Mouse (Mus musculus): Measurements from ENCODE around the gene Olfr521. TPM values are rescaled to one million over a fixed set of nuclear protein-coding genes. Genes with fewer than 3 reads are reported as not detected.
"Not testable (repeated sequence)": the region's sequence is repeated elsewhere in the genome, so short reads cannot be mapped to it uniquely, and the experiment has no call there.

Gene Olfr521
- not detected in 2 replicates for polyA plus RNA-seq (2014; fragmentation: Nextera tagmentation; extraction: Ambion mirVana)

DNA sequence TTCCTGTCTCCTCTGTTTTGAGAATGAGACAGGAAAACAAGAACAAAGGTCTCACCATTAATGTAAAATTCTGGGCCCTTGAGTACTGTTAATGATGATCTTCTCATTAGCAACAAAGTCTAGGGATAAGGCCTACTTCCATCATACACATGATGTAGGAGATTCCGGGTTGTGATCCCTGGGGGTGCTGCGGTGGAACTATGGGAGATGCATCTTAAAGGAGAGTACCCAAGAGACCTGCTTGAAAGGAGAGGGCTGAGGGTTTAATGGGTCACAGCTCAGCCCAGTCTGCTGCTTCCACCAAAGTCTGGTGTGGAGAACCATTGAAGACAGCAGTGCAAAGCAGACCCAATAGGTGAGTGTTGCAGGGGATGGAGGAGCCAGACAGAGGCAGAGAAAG lies at the start of gene Olfr521:
TSS of gene Olfr521 (plus strand) at position 301 of the 400 bp plus-strand sequence.
- DNase-seq (ENCODE audit: low spot score), result no peak
- H3K4me2 ChIP-seq (ENCODE audit: low read depth, low read length), result no peak within 1 kb of the TSS
- H3K9ac ChIP-seq (replicated peaks; ENCODE audit: low read length), result no peak within 1 kb of the TSS
- H3K4me1 ChIP-seq (ENCODE audit: control insufficient read depth, insufficient read depth, low read length), result no peaks in the 10 kb centered on the region
- no peak for ATAC-seq (replicated peaks; ENCODE audit: insufficient number of reproducible peaks, low FRiP score, low TSS enrichment, low read depth)
- H3K9me3 ChIP-seq (replicated peaks; ENCODE audit: control insufficient read depth, low read length), result peaks cover 8% of the 10 kb centered on the region
- H3K27ac ChIP-seq (replicated peaks; ENCODE audit: low read depth, low read length), result no peak within 1 kb of the TSS
- no peaks in the 10 kb centered on the region for H3K27me3 ChIP-seq (ENCODE audit: control insufficient read depth, insufficient read depth, low read length)
- H3K36me3 ChIP-seq (replicated peaks; ENCODE audit: control insufficient read depth, insufficient read depth, low read depth, low read length), result no peaks in the 10 kb centered on the region
- 96% methylated on average over 2 of the region's 2 CpGs for WGBS
- H3K4me3 ChIP-seq (ENCODE audit: low read depth, low read length), result no peak within 1 kb of the TSS

DNA sequence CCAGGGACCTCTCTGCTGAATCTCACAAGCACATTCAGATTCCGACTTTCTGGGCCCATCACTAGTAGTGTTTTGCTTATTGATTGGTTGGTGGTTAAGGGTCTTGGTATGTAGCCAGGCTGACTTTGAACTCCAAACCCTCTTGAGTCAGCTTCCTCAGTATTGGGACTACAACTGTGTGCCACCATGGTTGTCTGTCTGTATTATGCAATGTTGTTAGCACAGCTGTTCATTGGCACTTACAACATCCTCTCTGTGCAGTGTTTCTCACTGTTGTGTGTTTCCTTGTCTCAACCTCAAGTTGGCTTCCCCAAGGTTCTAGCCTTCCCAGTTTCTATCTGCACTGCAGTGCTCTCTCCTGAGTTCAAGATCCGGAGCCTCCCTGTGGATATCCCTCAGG lies 46.8 kb upstream of the Olfr521 start:
- ATAC-seq (replicated peaks; ENCODE audit: insufficient number of reproducible peaks, low FRiP score, low TSS enrichment, low read depth), result no peak
- Histone ChIP-seq H3K36me3 (replicated peaks; ENCODE audit: control insufficient read depth, insufficient read depth, low read depth, low read length) (no peaks in the 10 kb centered on the region), H3K4me1 (ENCODE audit: control insufficient read depth, insufficient read depth, low read length) (no peaks in the 10 kb centered on the region), H3K4me3 (ENCODE audit: low read depth, low read length) (no peak overlapping the region), H3K27ac (replicated peaks; ENCODE audit: low read depth, low read length) (no peak overlapping the region), H3K27me3 (ENCODE audit: control insufficient read depth, insufficient read depth, low read length) (no peaks in the 10 kb centered on the region), H3K4me2 (ENCODE audit: low read depth, low read length) (no peak overlapping the region), H3K9ac (replicated peaks; ENCODE audit: low read length) (no peak overlapping the region), H3K9me3 (replicated peaks; ENCODE audit: control insufficient read depth, low read length) (no peaks in the 10 kb centered on the region)
- no peak for DNase-seq (ENCODE audit: low spot score)
- 61% methylated on average over 2 of the region's 2 CpGs for WGBS

DNA sequence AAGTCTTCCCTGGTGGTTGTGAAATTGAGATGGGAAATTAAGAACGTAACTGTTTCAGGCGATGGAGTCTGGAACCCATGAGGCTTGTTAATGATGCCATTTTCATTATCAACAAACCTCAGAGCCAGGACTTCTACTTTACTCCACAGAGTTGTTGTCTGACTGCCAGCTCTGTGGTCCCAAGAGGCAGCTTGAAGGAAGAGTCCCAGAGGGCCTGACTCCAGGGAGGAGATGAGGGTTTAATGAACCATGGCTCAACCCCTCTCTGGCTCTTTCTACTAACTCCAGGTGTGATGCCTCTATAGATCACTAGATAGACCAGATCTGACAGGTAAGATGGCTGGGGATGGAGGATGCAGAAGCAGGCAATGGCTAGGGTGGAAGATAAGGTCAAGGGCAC lies 33.3 kb upstream of the Olfr521 start, which contains the start of gene Olfr520:
TSS of gene Olfr520 (plus strand) at position 301 of the 400 bp plus-strand sequence.
- ATAC-seq (replicated peaks; ENCODE audit: insufficient number of reproducible peaks, low FRiP score, low TSS enrichment, low read depth) (no peak), DNase-seq (ENCODE audit: low spot score) (no peak)
- Histone ChIP-seq H3K9ac (replicated peaks; ENCODE audit: low read length) (no peak within 1 kb of the TSS), H3K4me3 (ENCODE audit: low read depth, low read length) (no peak within 1 kb of the TSS), H3K9me3 (replicated peaks; ENCODE audit: control insufficient read depth, low read length) (no peaks in the 10 kb centered on the region), H3K4me2 (ENCODE audit: low read depth, low read length) (no peak within 1 kb of the TSS), H3K36me3 (replicated peaks; ENCODE audit: control insufficient read depth, insufficient read depth, low read depth, low read length) (no peaks in the 10 kb centered on the region), H3K27me3 (ENCODE audit: control insufficient read depth, insufficient read depth, low read length) (no peaks in the 10 kb centered on the region), H3K4me1 (ENCODE audit: control insufficient read depth, insufficient read depth, low read length) (no peaks in the 10 kb centered on the region), H3K27ac (replicated peaks; ENCODE audit: low read depth, low read length) (no peak within 1 kb of the TSS)
- 85% methylated on average over 2 of the region's 2 CpGs for WGBS

DNA sequence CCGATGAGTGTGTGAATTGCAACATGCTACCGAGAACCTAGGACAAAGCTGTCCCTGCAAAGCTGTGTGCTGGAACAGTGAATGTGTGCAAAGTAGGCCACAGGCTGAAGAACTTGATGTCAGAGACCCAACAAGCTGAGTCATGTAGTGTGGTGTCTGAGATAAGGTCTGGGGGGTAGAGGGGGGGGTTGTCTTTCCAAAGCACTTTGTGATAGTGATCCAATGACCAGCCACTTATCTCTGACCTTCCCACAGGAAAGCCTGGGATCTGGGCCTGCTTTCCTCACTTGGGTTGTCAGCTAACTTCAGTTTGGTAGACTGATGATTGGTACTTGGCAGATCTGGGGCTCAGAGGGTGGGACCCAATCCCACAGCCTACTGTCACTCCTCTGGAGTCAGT lies 28.7 kb upstream of the Olfr521 start:
- ATAC-seq (replicated peaks; ENCODE audit: insufficient number of reproducible peaks, low FRiP score, low TSS enrichment, low read depth), result no peak
- no peak overlapping the region for H3K27ac ChIP-seq (replicated peaks; ENCODE audit: low read depth, low read length)
- 93% methylated on average over 2 of the region's 2 CpGs for WGBS

DNA sequence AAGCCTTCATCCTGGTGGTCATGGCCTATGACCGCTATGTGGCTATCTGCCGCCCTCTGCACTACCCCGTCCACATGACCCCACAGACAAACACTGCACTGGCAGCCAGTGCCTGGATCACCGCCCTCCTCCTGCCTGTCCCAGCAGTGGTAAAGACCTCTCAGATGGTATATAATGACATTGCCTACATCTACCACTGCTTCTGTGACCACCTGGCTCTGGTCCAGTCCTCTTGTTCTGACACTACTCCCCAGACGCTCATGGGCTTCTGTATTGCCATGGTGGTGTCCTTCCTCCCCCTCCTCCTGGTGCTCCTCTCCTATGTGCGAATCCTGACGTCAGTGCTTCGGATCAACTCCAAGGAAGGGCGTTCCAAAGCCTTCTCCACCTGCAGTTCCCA lies 27.8 kb upstream of the Olfr521 start:
- not testable (repeated sequence) for ATAC-seq (replicated peaks; ENCODE audit: insufficient number of reproducible peaks, low FRiP score, low TSS enrichment, low read depth); H3K9me3 ChIP-seq (replicated peaks; ENCODE audit: control insufficient read depth, low read length)
- 93% methylated on average over 9 of the region's 9 CpGs for WGBS

More for the DNA sequence above, 28.7 kb upstream of the Olfr521 start:
- Histone ChIP-seq H3K9me3 (replicated peaks; ENCODE audit: control insufficient read depth, low read length) (no peaks in the 10 kb centered on the region), H3K4me1 (ENCODE audit: control insufficient read depth, insufficient read depth, low read length) (no peaks in the 10 kb centered on the region), H3K36me3 (replicated peaks; ENCODE audit: control insufficient read depth, insufficient read depth, low read depth, low read length) (no peaks in the 10 kb centered on the region), H3K27me3 (ENCODE audit: control insufficient read depth, insufficient read depth, low read length) (no peaks in the 10 kb centered on the region), H3K9ac (replicated peaks; ENCODE audit: low read length) (no peak overlapping the region), H3K4me3 (ENCODE audit: low read depth, low read length) (no peak overlapping the region), H3K4me2 (ENCODE audit: low read depth, low read length) (no peak overlapping the region)
- no peak for DNase-seq (ENCODE audit: low spot score)

DNA sequence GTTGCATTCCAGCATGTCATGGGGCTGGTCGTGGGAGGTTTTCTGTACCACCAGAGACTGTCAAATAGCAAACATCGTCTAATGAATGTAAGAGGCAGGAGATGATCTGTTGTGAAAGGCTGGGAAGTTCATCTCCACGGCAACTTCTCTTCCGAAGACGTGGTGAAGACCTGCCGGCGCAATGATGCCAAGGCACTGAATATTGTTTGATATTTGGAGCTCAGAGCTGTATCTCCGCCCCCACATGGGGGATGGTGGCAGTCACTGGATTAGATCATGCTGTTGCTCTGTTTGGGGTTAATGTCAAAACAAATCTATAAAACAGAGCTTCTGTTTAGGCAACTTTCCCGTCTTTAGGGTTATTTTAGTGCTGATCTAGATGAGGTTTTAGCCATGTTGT lies 24.0 kb upstream of the Olfr521 start:
- H3K4me2 ChIP-seq (ENCODE audit: low read depth, low read length), result no peak overlapping the region
- H3K4me3 ChIP-seq (ENCODE audit: low read depth, low read length), result no peak overlapping the region
- no peaks in the 10 kb centered on the region for H3K4me1 ChIP-seq (ENCODE audit: control insufficient read depth, insufficient read depth, low read length)
- no peaks in the 10 kb centered on the region for H3K36me3 ChIP-seq (replicated peaks; ENCODE audit: control insufficient read depth, insufficient read depth, low read depth, low read length)
- no peak overlapping the region for H3K27ac ChIP-seq (replicated peaks; ENCODE audit: low read depth, low read length)
- ATAC-seq (replicated peaks; ENCODE audit: insufficient number of reproducible peaks, low FRiP score, low TSS enrichment, low read depth), result no peak
- no peak for DNase-seq (ENCODE audit: low spot score)
- H3K27me3 ChIP-seq (ENCODE audit: control insufficient read depth, insufficient read depth, low read length), result no peaks in the 10 kb centered on the region
- H3K9me3 ChIP-seq (replicated peaks; ENCODE audit: control insufficient read depth, low read length), result no peaks in the 10 kb centered on the region
- no peak overlapping the region for H3K9ac ChIP-seq (replicated peaks; ENCODE audit: low read length)
- WGBS, result 69% methylated on average over 9 of the region's 9 CpGs

More for the DNA sequence above, 27.8 kb upstream of the Olfr521 start:
- not testable (repeated sequence) for H3K27me3 ChIP-seq (ENCODE audit: control insufficient read depth, insufficient read depth, low read length); H3K27ac ChIP-seq (replicated peaks; ENCODE audit: low read depth, low read length); H3K4me1 ChIP-seq (ENCODE audit: control insufficient read depth, insufficient read depth, low read length); DNase-seq (ENCODE audit: low spot score); H3K4me2 ChIP-seq (ENCODE audit: low read depth, low read length); H3K9ac ChIP-seq (replicated peaks; ENCODE audit: low read length); H3K4me3 ChIP-seq (ENCODE audit: low read depth, low read length); H3K36me3 ChIP-seq (replicated peaks; ENCODE audit: control insufficient read depth, insufficient read depth, low read depth, low read length)

DNA sequence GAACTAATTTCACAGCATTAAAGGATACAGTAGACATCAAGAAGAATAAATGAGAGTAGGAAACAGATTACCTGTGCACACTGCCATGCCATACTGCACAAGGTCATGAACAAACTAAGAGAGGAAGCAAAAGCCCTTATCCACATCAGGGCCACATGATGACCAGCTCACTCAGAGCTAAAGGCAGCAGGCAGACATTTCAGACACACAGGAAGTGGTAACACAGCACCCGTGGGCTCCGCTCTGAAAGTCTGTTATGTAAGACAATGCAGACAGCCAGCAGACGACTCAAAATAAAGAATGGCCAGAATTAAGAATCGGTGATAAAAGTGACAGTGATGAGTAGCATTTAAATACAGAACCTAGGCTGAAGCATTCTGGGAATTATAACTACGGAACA lies 18.1 kb downstream of the Olfr521 start:
- H3K9ac ChIP-seq (replicated peaks; ENCODE audit: low read length), result no peak overlapping the region
- H3K9me3 ChIP-seq (replicated peaks; ENCODE audit: control insufficient read depth, low read length), result no peaks in the 10 kb centered on the region
- H3K27ac ChIP-seq (replicated peaks; ENCODE audit: low read depth, low read length), result no peak overlapping the region
- DNase-seq (ENCODE audit: low spot score) (no peak), ATAC-seq (replicated peaks; ENCODE audit: insufficient number of reproducible peaks, low FRiP score, low TSS enrichment, low read depth) (no peak)
- no peaks in the 10 kb centered on the region for H3K36me3 ChIP-seq (replicated peaks; ENCODE audit: control insufficient read depth, insufficient read depth, low read depth, low read length)
- no peak overlapping the region for H3K4me3 ChIP-seq (ENCODE audit: low read depth, low read length)
- H3K27me3 ChIP-seq (ENCODE audit: control insufficient read depth, insufficient read depth, low read length), result no peaks in the 10 kb centered on the region
- WGBS, result 79% methylated on average over 5 of the region's 5 CpGs
- no peaks in the 10 kb centered on the region for H3K4me1 ChIP-seq (ENCODE audit: control insufficient read depth, insufficient read depth, low read length)
- H3K4me2 ChIP-seq (ENCODE audit: low read depth, low read length), result no peak overlapping the region

DNA sequence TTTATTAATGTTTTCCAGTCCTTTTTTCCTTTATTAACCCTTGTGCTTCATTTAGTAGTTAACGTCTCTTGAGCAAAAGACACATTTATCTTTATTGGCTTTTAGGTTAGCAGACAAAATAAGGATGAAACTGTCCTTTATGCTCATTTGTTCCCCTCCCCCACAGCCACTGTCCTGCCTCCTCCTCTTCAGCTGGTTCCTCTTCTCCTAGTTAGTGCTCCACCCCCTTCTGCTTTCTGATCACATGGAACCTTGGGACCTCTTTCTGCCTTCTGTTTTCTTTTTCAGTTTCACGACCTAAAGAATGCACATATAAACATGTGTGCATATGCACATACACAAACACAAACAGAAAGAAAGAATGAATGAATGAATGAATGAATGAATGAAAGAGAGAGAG lies 18.6 kb downstream of the Olfr521 start:
- no peak overlapping the region for H3K9ac ChIP-seq (replicated peaks; ENCODE audit: low read length)
- H3K36me3 ChIP-seq (replicated peaks; ENCODE audit: control insufficient read depth, insufficient read depth, low read depth, low read length), result no peaks in the 10 kb centered on the region
- no peak overlapping the region for H3K4me2 ChIP-seq (ENCODE audit: low read depth, low read length)
- DNase-seq (ENCODE audit: low spot score) (no peak), ATAC-seq (replicated peaks; ENCODE audit: insufficient number of reproducible peaks, low FRiP score, low TSS enrichment, low read depth) (no peak)
- H3K4me1 ChIP-seq (ENCODE audit: control insufficient read depth, insufficient read depth, low read length), result no peaks in the 10 kb centered on the region
- no peak overlapping the region for H3K4me3 ChIP-seq (ENCODE audit: low read depth, low read length)
- H3K27ac ChIP-seq (replicated peaks; ENCODE audit: low read depth, low read length), result no peak overlapping the region
- H3K9me3 ChIP-seq (replicated peaks; ENCODE audit: control insufficient read depth, low read length), result no peaks in the 10 kb centered on the region
- 80% methylated on average over 2 of the region's 2 CpGs for WGBS
- no peaks in the 10 kb centered on the region for H3K27me3 ChIP-seq (ENCODE audit: control insufficient read depth, insufficient read depth, low read length)
